Mouse (Mus musculus) midbrain, embryonic 15.5 days (tissue): Measurements from ENCODE around the gene Abi1. TPM values are rescaled to one million over a fixed set of nuclear protein-coding genes. Genes with fewer than 3 reads are reported as not detected.
A peak's percentile ranks its signal among the peaks of the same experiment; 100 is the strongest.

Experiments
- ATAC-seq: fragments of 200-750 bp; cut with Nextera tagmentation; replicated peaks from 2 replicates; pipeline ENCODE4 v1.8.0; 2017; ENCODE audit warnings: moderate TSS enrichment
- H3K27ac ChIP-seq: fragments of 300-500 bp; sonication (generic); 2 replicates; pipeline ENCODE4 v1.5.1; 2015; ENCODE audit warnings: mild to moderate bottlenecking, inconsistent platforms
- H3K27me3 ChIP-seq: fragments of 300-500 bp; sonication (generic); replicated peaks from 2 replicates; pipeline ENCODE4 v1.6.1; 2015; ENCODE audit warnings: inconsistent platforms
- H3K36me3 ChIP-seq: fragments of 300-500 bp; sonication (generic); replicated peaks from 2 replicates; pipeline ENCODE4 v1.6.1; 2015; ENCODE audit warnings: inconsistent platforms
- H3K4me1 ChIP-seq: fragments of 300-500 bp; sonication (generic); 2 replicates; pipeline ENCODE4 v1.6.1; 2015; ENCODE audit warnings: inconsistent platforms
- H3K4me2 ChIP-seq: fragments of 300-500 bp; sonication (generic); 2 replicates; pipeline ENCODE4 v1.6.1; 2015; ENCODE audit warnings: inconsistent platforms, mild to moderate bottlenecking, moderate library complexity
- H3K4me3 ChIP-seq: fragments of 300-500 bp; sonication (generic); 2 replicates; pipeline ENCODE4 v1.5.1; 2015; ENCODE audit warnings: mild to moderate bottlenecking, inconsistent platforms
- H3K9ac ChIP-seq: fragments of 300-500 bp; sonication (generic); 2 replicates; pipeline ENCODE4 v1.6.1; 2015; ENCODE audit warnings: mild to moderate bottlenecking, inconsistent platforms
- H3K9me3 ChIP-seq: fragments of 300-500 bp; sonication (generic); 2 replicates; pipeline ENCODE4 v1.6.1; 2016; ENCODE audit warnings: inconsistent platforms
- WGBS: fragments of 180-500 bp; shearing (Covaris S2); methylation state at CpG from one replicate; pipeline ENCODE4 v1.1.7; 2015; ENCODE audit warnings: mixed read lengths; 5-methylcytosine and 5-hydroxymethylcytosine counted together
- polyA plus RNA-seq: library from polyadenylated mRNA; unstranded; fragments of >200 nt; fragmentation: Nextera tagmentation; extraction: Ambion mirVana; gene quantifications from 2 replicates; pipeline ENCODE4 v1.2.1, GENCODE M21; 2015

The Abi1 gene
- polyA plus RNA-seq, 1 experiment from 2014 or later = 63.1 TPM

- H3K27ac ChIP-seq = no peak overlapping the region
Observed at GRCm38 (mm10) chr2:22999620-23000019, 40.4 kb downstream of the Abi1 start.

DNA sequence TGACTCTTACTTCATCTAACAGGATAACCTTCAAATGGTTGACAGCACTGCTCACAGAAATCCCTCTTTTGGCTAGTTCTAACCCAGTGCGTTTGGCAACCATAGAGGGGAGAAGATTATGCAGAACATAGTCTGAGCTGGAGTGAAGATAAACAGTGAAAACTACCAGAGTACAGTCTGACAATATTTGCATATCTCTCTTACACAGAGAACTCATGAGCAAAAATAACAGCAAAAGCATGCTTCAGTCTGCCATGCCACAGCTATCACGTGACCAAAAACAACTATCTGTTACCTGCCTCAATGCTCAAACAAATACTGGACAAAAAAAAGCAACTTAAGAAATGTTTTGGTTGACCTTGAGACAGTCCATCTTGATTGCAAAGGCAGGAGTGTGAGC is 41.2 kb downstream of the Abi1 start:
- 79% methylated on average over 2 of the region's 2 CpGs for WGBS
- no peaks in the 10 kb centered on the region for H3K4me1 ChIP-seq
- ATAC-seq = no peak

More at GRCm38 (mm10) chr2:22999620-23000019, 40.4 kb downstream of the Abi1 start:
- no peaks in the 10 kb centered on the region for H3K4me1 ChIP-seq
- WGBS = 96% methylated on average over 1 of the region's 1 CpGs
- H3K4me2 ChIP-seq = no peak overlapping the region
- no peak overlapping the region for H3K9ac ChIP-seq
- no peaks in the 10 kb centered on the region for H3K9me3 ChIP-seq
- no peak overlapping the region for H3K4me3 ChIP-seq
- H3K36me3 ChIP-seq = no peaks in the 10 kb centered on the region
- ATAC-seq = no peak
- H3K27me3 ChIP-seq = no peaks in the 10 kb centered on the region

DNA sequence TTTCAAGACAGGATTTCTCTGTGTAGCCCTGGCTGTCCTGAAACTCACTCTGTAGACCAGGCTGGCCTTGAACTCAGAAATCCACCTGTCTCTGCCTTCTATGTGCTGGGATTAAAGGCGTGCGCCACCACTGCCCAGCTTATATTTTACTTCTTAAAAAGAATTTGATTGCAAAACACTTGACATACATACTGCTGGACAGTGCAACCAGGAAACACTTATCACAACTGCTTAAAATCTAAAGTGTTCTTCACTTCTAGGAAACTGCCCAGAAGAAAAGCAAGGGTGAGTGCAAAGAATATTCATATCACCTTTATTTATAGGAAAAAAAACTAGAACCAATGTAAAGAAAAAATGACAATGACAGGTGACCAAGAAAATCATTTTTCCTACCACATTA is 42.0 kb downstream of the Abi1 start:
- Histone ChIP-seq H3K27me3 (no peaks in the 10 kb centered on the region), H3K36me3 (no peaks in the 10 kb centered on the region), H3K4me1 (no peaks in the 10 kb centered on the region), H3K4me2 (no peak overlapping the region), H3K9me3 (no peaks in the 10 kb centered on the region), H3K27ac (no peak overlapping the region), H3K9ac (no peak overlapping the region), H3K4me3 (no peak overlapping the region)
- 95% methylated on average over 2 of the region's 2 CpGs for WGBS
- ATAC-seq = no peak

More for the DNA sequence above, 41.2 kb downstream of the Abi1 start:
- H3K36me3 ChIP-seq = no peaks in the 10 kb centered on the region
- H3K27me3 ChIP-seq = no peaks in the 10 kb centered on the region
- no peak overlapping the region for H3K4me3 ChIP-seq
- H3K4me2 ChIP-seq = no peak overlapping the region
- no peak overlapping the region for H3K9ac ChIP-seq
- H3K9me3 ChIP-seq = no peaks in the 10 kb centered on the region
- H3K27ac ChIP-seq = no peak overlapping the region

- Histone ChIP-seq H3K9me3 (no peaks in the 10 kb centered on the region), H3K27ac (no peak overlapping the region), H3K27me3 (no peaks in the 10 kb centered on the region), H3K4me2 (no peak overlapping the region), H3K9ac (no peak overlapping the region), H3K36me3 (no peaks in the 10 kb centered on the region), H3K4me1 (no peaks in the 10 kb centered on the region), H3K4me3 (no peak overlapping the region)
- ATAC-seq = no peak
Observed at GRCm38 (mm10) chr2:22996071-22996470, 44.0 kb downstream of the Abi1 start.

GRCm38 (mm10) chr2:22985973-22986657 is 53.9 kb downstream of the Abi1 start:
- no peaks in the 10 kb centered on the region for H3K27me3 ChIP-seq
- H3K4me3 ChIP-seq = no peak overlapping the region

DNA sequence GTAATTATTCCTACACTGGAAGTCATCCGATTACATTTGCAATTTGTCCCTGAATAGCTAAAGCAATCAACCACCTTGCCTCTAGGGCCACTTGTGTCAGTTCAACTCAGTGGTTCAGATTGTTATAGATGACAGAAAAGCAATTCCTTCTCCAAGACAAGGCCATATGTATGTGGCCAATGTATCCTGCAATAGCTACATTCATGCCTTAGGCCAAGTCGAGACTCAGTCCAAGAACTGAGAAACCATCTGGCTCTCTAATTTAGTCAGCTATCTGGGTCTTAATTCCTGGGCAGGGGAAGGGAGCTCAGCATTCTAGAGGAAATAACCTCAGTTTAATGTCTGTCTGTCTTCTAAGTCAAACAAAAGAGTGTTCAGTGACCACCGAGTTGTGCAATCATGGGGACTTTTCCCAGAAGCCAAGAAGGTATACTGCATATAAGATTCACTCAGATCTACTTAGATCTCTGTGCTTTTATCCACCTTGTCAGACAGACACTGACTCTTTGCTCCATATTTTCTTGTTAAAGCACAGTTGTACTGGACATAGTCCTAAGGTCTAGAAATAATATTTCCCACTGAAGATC is 62.6 kb downstream of the Abi1 start:
- H3K4me3 ChIP-seq = no peak overlapping the region
- WGBS = 68% methylated on average over 3 of the region's 3 CpGs
- no peaks in the 10 kb centered on the region for H3K4me1 ChIP-seq
- no peaks in the 10 kb centered on the region for H3K9me3 ChIP-seq
- H3K27ac ChIP-seq = no peak overlapping the region
- ATAC-seq = no peak
- H3K4me2 ChIP-seq = no peak overlapping the region
- no peaks in the 10 kb centered on the region for H3K27me3 ChIP-seq
- H3K9ac ChIP-seq = no peak overlapping the region
- no peaks in the 10 kb centered on the region for H3K36me3 ChIP-seq

More at GRCm38 (mm10) chr2:22985973-22986657, 53.9 kb downstream of the Abi1 start:
- Histone ChIP-seq H3K4me1 (no peaks in the 10 kb centered on the region), H3K9ac (no peak overlapping the region), H3K4me2 (no peak overlapping the region), H3K27ac (peak overlapping the region; percentile 39; the same call in 1 of the 2 replicates), H3K9me3 (no peaks in the 10 kb centered on the region), H3K36me3 (no peaks in the 10 kb centered on the region)
- WGBS = 37% methylated on average over 2 of the region's 2 CpGs
- peak; percentile 32; the same call in 1 of the 2 replicates for ATAC-seq

DNA sequence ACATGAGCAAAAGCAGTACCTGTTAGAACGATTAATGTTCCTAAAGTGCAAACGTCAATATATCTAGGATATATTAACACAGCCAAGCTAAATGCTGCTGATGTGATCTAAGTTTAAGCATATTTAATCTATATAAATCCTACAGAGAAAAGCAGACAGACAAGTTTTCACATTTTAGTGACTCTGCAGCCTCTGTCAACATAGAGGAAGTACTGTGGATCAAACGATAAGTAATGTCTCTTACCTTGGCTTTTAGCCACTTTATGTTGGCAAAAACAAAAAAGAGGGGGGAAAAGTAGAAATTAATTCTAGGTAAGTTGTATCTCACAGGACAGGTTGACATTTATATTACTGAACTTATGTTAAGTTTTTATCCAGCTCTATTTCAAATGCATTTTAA is 77.1 kb downstream of the Abi1 start:
- Histone ChIP-seq H3K36me3 (no peaks in the 10 kb centered on the region), H3K9me3 (no peaks in the 10 kb centered on the region), H3K4me1 (no peaks in the 10 kb centered on the region), H3K27ac (no peak overlapping the region), H3K27me3 (no peaks in the 10 kb centered on the region), H3K4me3 (no peak overlapping the region), H3K4me2 (no peak overlapping the region), H3K9ac (no peak overlapping the region)
- 96% methylated on average over 3 of the region's 3 CpGs for WGBS
- ATAC-seq = no peak

DNA sequence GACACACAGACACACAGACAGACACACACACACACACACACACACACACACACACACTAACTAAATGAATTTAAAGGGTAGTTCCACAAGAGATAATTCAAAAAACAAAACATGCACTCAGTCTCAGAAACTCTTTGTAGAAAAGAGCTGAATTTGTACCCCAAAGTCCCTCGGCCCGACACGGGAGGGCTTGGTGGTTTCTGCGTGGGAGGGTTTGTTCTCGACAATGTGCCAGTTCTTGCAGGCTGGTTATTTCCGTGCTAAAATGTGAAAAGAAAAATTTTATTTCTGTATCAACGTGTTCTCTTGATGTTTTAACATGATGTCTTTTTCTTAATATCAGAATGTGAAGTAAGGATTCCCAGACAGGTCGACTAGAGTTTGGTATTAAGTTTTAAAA is 77.8 kb downstream of the Abi1 start:
- Histone ChIP-seq H3K27ac (no peak overlapping the region), H3K4me2 (no peak overlapping the region), H3K9me3 (no peaks in the 10 kb centered on the region), H3K4me3 (no peak overlapping the region), H3K9ac (no peak overlapping the region), H3K27me3 (no peaks in the 10 kb centered on the region), H3K4me1 (no peaks in the 10 kb centered on the region), H3K36me3 (no peaks in the 10 kb centered on the region)
- no peak for ATAC-seq
- 96% methylated on average over 8 of the region's 8 CpGs for WGBS

- no peak overlapping the region for H3K4me3 ChIP-seq
- ATAC-seq = no peak
- no peaks in the 10 kb centered on the region for H3K27me3 ChIP-seq
- no peak overlapping the region for H3K27ac ChIP-seq
- H3K4me2 ChIP-seq = no peak overlapping the region
- no peaks in the 10 kb centered on the region for H3K4me1 ChIP-seq
- 99% methylated on average over 2 of the region's 2 CpGs for WGBS
- H3K36me3 ChIP-seq = no peaks in the 10 kb centered on the region
- no peak overlapping the region for H3K9ac ChIP-seq
- no peaks in the 10 kb centered on the region for H3K9me3 ChIP-seq
Observed at GRCm38 (mm10) chr2:22961681-22962080, 78.4 kb downstream of the Abi1 start.

DNA sequence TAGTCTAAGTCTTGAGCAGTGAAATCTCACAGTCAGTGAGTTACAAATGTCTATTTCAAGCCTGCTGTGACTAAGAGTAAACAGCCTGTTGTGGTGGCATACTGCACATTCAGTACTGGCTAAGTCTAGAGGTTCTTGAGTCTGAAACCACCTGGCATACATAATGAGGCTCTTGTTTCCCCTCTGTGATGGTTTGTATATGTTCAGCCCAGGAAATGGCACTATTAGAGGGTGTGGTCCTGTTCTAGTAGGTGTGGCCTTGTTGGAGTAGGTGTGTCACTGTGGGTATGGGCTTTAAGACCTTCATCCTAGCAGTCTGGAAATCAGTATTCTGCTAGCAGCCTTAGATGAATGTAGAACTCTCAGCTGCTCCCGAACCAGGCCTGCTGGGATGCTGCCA is 82.6 kb downstream of the Abi1 start:
- H3K4me3 ChIP-seq = no peak overlapping the region
- ATAC-seq = 0 out of 2 replicates have a peak, but pooled peaks have one; percentile 37
- WGBS = 57% methylated on average over 1 of the region's 1 CpGs
- H3K27ac ChIP-seq = no peak overlapping the region
- H3K4me2 ChIP-seq = no peak overlapping the region
- no peaks in the 10 kb centered on the region for H3K27me3 ChIP-seq
- no peaks in the 10 kb centered on the region for H3K36me3 ChIP-seq
- H3K9me3 ChIP-seq = no peaks in the 10 kb centered on the region
- H3K9ac ChIP-seq = no peak overlapping the region
- H3K4me1 ChIP-seq = no peaks in the 10 kb centered on the region

- Histone ChIP-seq H3K27me3 (no peaks in the 10 kb centered on the region), H3K9ac (no peak overlapping the region), H3K4me1 (no peaks in the 10 kb centered on the region), H3K4me2 (no peak overlapping the region), H3K36me3 (no peaks in the 10 kb centered on the region), H3K4me3 (no peak overlapping the region), H3K27ac (no peak overlapping the region), H3K9me3 (no peaks in the 10 kb centered on the region)
- WGBS = 93% methylated on average over 5 of the region's 5 CpGs
- ATAC-seq = no peak
Observed at GRCm38 (mm10) chr2:22955914-22956313, 84.1 kb downstream of the Abi1 start.

- H3K4me1 ChIP-seq = no peaks in the 10 kb centered on the region
- H3K9me3 ChIP-seq = no peaks in the 10 kb centered on the region
- no peak for ATAC-seq
- H3K27me3 ChIP-seq = no peaks in the 10 kb centered on the region
- no peaks in the 10 kb centered on the region for H3K36me3 ChIP-seq
- H3K27ac ChIP-seq = no peak overlapping the region
- no peak overlapping the region for H3K9ac ChIP-seq
- H3K4me3 ChIP-seq = no peak overlapping the region
- no peak overlapping the region for H3K4me2 ChIP-seq
- WGBS = 88% methylated on average over 4 of the region's 4 CpGs
Observed at GRCm38 (mm10) chr2:22954278-22954677, 85.8 kb downstream of the Abi1 start.

DNA sequence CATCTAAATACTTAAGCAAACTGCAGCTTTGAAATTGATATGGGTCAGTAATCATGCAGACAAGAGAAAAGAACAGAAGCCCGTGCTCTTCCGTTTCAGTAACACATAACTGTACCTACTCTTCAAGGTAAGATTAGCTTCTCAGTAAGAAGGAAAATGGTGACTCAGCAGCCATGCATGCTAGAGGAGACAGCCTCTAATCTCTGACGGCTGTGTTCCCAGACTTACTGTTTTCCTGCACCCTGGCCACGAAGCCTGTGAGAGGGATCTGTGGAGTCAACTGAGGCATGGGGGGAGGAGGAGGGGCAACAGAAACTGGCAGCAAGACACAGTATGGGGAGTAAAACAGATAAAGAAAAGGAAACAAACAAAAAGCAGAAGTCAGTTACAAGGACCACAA is 90.1 kb downstream of the Abi1 start:
- H3K4me2 ChIP-seq = no peak overlapping the region
- no peak overlapping the region for H3K9ac ChIP-seq
- H3K4me1 ChIP-seq = no peaks in the 10 kb centered on the region
- no peak for ATAC-seq
- WGBS = 49% methylated on average over 4 of the region's 4 CpGs
- no peak overlapping the region for H3K27ac ChIP-seq
- no peaks in the 10 kb centered on the region for H3K36me3 ChIP-seq
- no peak overlapping the region for H3K4me3 ChIP-seq
- no peaks in the 10 kb centered on the region for H3K9me3 ChIP-seq
- H3K27me3 ChIP-seq = no peaks in the 10 kb centered on the region
